Mouse (Mus musculus) erythroblast, embryonic 14.5 days (primary cell): Measurements from ENCODE around the gene Cdc14a.

Experiments
- GATA1 ChIP-seq: IDR thresholded peaks from 2 replicates; pipeline ENCODE4 v1.6.1; 2012; ENCODE audit warnings: low read length, inconsistent platforms, mixed read lengths
- TAL1 ChIP-seq: IDR thresholded peaks from 3 replicates; pipeline ENCODE4 v1.6.1; 2012; ENCODE audit warnings: low read length, inconsistent platforms, mixed read lengths

- TF ChIP-seq GATA1 = no peak
- no peak for TF ChIP-seq TAL1
These were observed 159.9 kb downstream of the Cdc14a start for GRCm38 (mm10) chr3:116263977-116264376.
